Mouse (Mus musculus): ENCODE data around the gene Isoc2a.
"Not testable (repeated sequence)": the region's sequence is repeated elsewhere in the genome, so short reads cannot be mapped to it uniquely, and the experiment has no call there.

The Isoc2a gene

GRCm38 (mm10) chr7:4876753-4877221 is at the start of gene Isoc2a:
Isoc2a (plus strand) TSS chr7:4877153.
- peak; percentile 83 to 86 for DNase-seq (ENCODE audit: low spot score in 2 of 2)

GRCm38 (mm10) chr7:4830476-4830875 is 46.5 kb upstream of the Isoc2a start:
- DNase-seq (ENCODE audit: low spot score in 2 of 2), result no peak

DNA sequence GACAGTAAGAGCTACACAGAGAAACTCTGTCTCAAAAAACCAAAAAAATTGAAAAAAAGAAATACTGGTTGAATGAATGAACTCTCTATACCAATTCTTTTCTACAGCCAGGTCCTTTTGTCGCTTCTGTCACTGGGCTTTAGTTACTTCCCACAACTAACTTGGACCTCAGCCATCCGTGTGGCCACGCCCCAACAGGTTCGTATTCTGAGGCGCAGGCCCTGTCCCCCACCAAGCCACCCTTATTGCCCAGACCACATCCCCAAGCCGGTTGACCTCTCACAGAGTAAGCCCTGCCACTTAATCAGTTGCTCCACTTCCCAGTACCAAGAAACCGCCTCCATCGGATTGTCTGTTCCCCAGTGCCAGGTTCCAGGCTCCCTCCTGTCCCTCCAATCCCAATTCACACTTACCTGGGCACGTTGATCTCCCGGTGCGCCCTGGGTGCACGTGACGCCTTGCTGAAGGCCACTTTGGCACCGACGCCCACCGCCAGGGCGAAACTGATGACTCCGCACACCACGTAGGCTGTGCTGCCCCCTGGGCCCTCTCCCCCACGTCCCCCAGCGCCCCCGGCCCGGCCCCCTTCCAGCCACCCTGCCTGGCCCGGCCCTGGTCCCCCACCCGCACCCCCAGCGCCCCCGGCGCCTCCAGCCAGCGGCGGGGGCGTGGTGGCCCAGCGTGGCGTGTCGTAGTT is 41.2 kb upstream of the Isoc2a start:
- no peak for DNase-seq (ENCODE audit: low spot score in 2 of 2)

DNA sequence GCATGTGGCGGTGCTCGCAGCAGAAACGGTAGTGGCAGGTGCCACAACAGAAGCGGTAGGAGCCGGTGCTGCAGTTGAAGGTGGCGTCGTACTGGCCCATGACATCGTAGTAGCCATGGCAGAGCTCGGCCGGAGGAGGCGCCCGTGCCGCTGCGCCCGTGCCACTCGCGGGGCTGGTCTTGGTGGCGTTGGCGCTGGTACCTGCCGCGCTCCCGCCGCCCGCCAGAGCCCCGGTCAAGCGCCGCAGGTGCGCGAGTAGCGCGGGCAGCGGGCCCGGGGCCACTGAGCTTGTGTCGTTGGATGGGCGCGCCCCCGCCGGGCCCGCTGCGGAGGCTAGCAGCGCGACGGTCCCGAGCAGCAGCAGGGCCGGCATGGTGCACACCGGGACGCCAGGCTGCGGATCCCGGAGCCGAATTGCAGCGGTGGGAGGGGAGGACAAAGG is 40.6 kb upstream of the Isoc2a start:
- DNase-seq (ENCODE audit: low spot score in 2 of 2), result peak; percentile 47 to 77

DNA sequence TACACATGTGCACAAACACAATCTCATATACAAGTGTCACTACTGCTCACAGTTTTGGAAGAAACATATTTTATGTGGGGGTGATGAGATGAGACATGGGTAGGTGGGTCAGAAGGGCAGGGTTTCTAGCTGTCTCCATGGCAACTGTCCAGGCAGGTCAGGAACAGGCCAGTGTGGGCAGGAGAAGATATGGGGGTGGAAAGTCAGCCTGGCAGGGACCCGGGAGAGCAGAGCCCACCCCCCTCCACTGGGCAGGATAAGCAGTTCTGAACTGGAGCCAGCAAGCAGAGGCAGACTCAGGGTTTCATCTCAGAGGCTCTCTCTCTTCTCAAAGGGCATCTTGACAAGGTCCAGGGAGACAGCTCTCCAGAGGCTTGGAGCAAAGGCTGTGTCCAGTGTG is 39.3 kb upstream of the Isoc2a start:
- no peak for DNase-seq (ENCODE audit: low spot score in 2 of 2)

GRCm38 (mm10) chr7:4842077-4842476 is 34.9 kb upstream of the Isoc2a start:
- DNase-seq (ENCODE audit: low spot score in 2 of 2), result no peak

- no peak for DNase-seq (ENCODE audit: low spot score in 2 of 2)
These were observed 34.3 kb upstream of the Isoc2a start for GRCm38 (mm10) chr7:4842634-4843131.

DNA sequence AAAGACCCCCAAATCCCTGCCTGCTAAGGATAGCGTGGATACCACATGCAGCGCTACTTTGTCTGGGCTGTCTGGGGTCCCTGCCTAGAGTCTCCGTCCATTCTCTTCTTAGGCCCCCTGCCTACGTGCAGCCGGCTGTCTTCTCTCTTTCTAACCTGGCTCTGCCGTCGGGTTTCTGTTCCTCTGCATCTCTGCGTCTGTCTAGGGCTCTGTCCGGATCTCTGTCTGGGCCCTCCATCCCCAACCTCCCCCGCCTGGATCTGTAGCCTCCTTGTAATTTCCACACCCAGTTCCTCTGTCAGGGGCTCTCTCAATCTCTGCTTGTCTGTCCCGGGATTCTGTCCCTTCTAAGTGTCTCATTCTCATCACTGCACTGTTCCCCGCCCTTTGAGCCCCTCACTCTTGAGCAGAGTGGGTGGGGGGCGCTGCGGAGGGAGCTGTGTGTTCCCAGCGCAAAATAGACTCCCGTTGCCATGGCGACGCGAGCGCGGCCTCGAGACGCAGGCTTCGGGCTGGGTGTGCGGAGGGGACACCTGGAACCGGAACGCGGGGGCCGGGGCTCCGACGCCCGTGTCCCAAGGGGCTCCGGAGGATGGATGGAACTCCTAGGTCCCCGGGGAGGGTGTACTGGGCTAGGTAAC is 33.2 kb upstream of the Isoc2a start:
- DNase-seq (ENCODE audit: low spot score in 2 of 2), result no peak

GRCm38 (mm10) chr7:4844245-4844916 is 32.6 kb upstream of the Isoc2a start, which contains the start of gene Shisa7:
Shisa7 (minus strand) TSS chr7:4844696.
- no peak for DNase-seq (ENCODE audit: low spot score in 2 of 2)

GRCm38 (mm10) chr7:4844917-4845309 is 32.0 kb upstream of the Isoc2a start:
- no peak for DNase-seq (ENCODE audit: low spot score in 2 of 2)

- DNase-seq (ENCODE audit: low spot score in 2 of 2), result no peak
These were observed 27.6 kb upstream of the Isoc2a start for GRCm38 (mm10) chr7:4849372-4849771.

GRCm38 (mm10) chr7:4850621-4851314 is 26.2 kb upstream of the Isoc2a start:
- DNase-seq (ENCODE audit: low spot score in 2 of 2), result no peak

DNA sequence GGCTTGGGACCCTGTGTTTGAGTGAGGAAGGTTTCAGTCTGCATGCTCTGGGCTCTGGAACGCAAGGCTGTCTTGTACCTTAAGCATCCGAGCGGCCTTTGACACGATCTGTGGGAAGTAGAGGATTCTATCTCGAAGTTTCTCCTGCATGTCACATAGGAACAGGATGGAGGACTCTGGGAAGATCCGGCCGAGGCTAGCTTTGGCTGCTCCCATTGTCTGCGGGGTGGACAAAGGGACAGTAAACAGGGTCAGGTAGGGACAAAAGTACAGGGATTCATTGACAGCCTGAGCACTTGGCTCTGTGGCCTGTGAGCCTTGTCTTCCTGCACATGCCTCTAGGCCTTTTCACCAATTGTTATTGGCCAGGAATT is 25.7 kb upstream of the Isoc2a start:
- DNase-seq (ENCODE audit: low spot score in 2 of 2), result no peak

- no peak for DNase-seq (ENCODE audit: low spot score in 2 of 2)
These were observed 23.3 kb upstream of the Isoc2a start for GRCm38 (mm10) chr7:4853613-4854012.

DNA sequence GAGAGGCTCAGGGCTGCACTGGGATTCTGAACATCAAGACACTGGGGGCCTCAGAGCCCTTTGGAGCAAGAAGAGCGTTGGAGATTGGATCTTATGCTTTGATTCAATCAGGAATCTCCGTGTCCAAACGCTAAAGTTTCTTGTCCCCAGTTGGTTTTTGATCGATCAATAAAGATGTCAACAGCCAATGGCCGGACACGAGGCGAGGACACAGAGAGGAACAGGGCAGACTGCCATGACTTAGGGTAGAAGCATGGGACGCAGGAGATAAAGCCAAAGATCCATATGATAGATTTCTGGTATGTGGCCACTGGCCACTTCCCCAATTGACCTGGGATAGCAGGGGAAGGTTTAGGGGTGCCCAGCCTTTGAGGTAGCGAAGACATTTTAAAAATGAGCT is 20.4 kb upstream of the Isoc2a start:
- no peak for DNase-seq (ENCODE audit: low spot score in 2 of 2)

GRCm38 (mm10) chr7:4857321-4857720 is 19.6 kb upstream of the Isoc2a start:
- peak in 1 of 2 experiments; percentile 86 for DNase-seq (ENCODE audit: low spot score in 2 of 2)

- no peak for DNase-seq (ENCODE audit: low spot score in 2 of 2)
These were observed 17.5 kb upstream of the Isoc2a start for GRCm38 (mm10) chr7:4859418-4859978.

DNA sequence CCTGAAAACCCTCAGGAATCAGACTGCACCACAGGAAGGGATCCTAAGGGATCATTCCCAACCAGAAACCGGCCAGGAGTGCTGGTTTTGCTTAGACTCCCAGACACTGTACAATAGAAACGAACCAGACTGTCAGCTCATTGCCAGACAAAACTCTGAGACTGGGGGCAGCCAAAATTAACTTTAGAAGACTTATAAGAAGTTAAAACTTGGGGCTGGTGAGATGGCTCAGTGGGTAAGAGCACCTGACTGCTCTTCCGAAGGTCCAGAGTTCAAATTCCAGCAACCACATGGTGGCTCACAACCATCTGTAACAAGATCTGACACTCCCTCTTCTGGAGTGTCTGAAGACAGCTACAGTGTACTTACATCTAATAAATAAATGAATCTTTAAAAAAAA is 16.0 kb upstream of the Isoc2a start:
- not testable (repeated sequence) for DNase-seq (ENCODE audit: low spot score in 2 of 2)

DNA sequence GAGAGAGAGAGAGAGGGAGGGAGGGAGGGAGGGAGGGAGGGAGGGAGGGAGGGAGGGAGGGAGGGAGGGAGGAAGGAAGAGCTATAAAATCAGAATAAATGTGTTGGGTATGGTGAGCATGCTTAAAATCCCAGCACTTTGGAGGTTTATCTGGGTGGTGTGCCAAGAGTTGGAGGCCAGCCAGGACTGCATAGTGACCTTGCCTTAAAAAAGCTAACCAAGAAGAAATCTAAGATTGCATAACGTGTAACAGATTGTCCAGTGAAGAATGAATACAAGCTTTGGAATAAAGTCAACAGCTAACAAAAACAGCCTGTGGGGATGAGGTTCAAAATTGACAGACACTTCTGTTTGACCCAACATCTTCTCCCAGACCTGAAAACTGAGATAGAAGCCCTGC is 13.9 kb upstream of the Isoc2a start:
- no peak for DNase-seq (ENCODE audit: low spot score in 2 of 2)

- DNase-seq (ENCODE audit: low spot score in 2 of 2), result no peak
These were observed 13.3 kb upstream of the Isoc2a start for GRCm38 (mm10) chr7:4863541-4864080.

DNA sequence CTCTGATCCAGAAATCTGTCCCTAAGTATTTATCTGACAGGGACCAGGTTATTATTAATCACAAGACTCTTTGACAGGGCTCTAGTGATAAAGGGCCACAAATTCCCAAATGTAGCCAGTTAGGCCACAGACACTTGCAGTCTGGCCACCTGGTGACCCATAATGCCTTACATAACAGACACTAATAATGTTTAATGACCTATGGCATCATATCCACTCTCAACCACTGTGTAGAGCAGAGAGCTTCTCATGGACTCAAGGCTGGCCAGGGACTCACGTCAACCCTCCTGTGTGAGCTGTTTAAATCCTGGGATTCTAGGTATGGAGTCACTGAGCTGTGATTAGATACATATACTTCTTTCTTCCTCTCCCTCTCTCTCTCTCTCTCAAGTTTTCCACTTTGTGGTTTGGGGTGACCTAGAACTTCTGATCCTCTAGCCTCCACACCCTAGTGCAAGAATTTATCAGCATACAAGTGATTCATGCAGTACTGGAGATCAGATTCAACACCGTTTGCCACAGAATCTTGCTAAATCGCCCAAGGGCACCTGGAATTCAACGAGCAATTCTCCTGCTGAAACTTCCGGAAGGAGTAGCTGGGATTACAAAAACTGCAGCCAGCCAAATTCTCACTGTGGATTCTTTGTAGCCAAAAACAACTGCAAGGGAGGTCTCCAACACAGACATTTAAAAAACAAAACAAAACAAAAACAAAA is 12.7 kb upstream of the Isoc2a start:
- DNase-seq (ENCODE audit: low spot score in 2 of 2), result no peak
